Mouse (Mus musculus): ENCODE data around the gene Tmem87b.

The Tmem87b gene

DNA sequence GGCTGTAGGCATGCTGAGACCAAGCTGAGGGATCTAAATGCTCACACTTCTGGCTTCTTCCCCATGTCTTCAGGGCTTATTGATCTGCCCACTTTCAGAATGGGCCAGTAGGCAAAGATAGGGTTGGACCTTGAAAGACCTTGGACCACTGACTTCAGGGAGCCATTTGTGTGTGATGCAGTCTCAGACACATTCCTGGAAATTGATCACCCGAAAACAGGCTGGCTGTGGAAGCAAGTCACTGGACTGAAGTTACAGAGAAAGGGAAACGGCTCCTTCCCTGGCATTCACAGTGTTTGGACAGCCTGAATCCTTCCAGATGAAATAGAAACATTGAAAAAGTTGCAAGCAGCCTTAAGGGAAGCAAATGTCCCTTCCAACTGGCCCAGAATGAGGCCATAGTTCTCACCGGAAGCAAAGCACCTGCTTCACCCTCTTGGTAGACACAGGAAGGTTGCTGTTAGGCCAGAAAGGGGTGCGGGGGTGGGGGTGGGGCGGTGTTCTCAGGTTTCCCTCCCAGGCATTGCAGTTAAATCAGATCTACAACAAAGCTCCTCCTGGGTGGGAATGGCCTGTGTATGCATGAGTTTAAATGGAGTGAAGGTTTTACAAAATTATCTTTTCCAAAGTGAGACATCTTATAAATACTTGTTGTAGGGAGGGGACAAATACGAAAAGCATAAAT, 70.1 kb downstream of the Tmem87b start:
- no peak for DNase-seq (ENCODE audit: low read depth, low spot score)

DNA sequence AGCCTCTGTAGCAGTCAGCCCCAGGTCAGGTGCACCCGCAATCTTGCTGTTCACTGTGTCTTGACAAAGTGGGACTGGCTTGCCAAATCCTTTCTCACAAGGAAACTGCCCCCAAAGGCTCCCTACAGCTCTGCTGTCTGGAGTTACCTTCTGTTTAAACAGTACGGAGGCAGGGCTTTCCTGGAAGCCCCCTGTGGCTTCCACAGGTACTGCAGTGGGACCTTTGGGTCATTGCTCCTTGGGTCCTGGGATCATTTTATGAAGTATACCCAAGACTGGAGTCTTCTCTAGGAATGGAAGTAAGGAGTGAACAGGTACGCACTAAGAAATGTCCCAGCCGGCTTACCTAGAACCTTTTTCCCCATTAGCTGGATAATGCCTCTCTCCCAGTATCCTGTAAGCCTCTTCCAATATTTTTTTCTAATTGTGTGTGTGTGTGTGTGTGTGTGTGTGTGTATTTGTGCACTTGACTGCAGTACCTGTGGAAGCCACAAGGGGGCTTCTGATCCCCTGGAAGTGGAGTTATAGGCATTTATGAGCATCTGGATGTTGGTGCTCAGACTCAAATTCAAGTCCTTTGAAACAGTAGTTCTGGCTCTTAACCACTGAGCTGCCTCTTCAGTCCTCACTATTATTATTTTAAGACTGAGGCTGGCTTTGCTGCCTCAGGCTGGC, 72.9 kb downstream of the Tmem87b start:
- DNase-seq (ENCODE audit: low read depth, low spot score): peak; percentile 20

DNA sequence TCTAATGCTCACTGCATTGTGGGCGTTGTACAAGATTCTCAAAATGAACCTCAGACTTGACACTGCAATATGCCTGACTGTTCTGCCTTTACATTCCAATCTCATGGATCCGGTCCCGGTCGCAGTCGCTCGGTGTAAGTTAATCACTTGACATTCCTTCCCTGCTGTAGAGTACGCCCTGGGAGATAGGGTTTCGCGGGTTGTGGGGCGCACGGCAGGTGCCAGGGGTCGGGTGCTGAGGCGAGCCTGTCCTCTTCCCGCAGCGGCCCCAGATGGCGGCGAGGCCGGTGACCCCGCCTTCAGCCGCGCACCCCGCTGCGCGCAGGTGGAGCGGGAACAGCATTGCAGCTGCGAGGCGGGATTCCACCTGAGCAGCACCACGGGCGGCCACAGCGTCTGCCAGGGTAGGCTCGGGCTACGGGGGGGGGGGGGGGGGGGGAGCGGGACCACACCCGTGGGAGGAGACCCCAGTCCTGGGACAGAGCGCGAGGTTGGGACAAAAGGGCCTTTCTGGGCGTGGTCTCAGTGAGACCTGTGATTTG, 74.3 kb downstream of the Tmem87b start:
- DNase-seq (ENCODE audit: low read depth, low spot score): no peak

GRCm38 (mm10) chr2:128902843-128903242, 84.9 kb downstream of the Tmem87b start:
- DNase-seq (ENCODE audit: low read depth, low spot score): no peak

GRCm38 (mm10) chr2:128903661-128904060, 85.7 kb downstream of the Tmem87b start:
- no peak for DNase-seq (ENCODE audit: low read depth, low spot score)

All from c-Kit-negative CD71-positive TER-119-positive erythroid progenitor cells, embryonic 14.5 days (primary cell).